Mouse (Mus musculus) layer of hippocampus, postnatal 10 days (tissue): Measurements from ENCODE around the gene AL732309.1. TPM values are rescaled to one million over a fixed set of nuclear protein-coding genes. Genes with fewer than 3 reads are reported as not detected.

Experiments
- DNase-seq, 2 experiments: peaks; one replicate each; pipeline ENCODE4 v3.0.0; 2021; ENCODE audit warnings: low spot score in 2 of 2
- total RNA-seq, 2 experiments: library from RNA; stranded (reverse); gene quantifications; 2 replicates each; pipeline ENCODE4 v1.2.3; 2021

Gene AL732309.1
- total RNA-seq, 2 experiments from 2014 or later, result 0.45 to 4.0 TPM

DNA sequence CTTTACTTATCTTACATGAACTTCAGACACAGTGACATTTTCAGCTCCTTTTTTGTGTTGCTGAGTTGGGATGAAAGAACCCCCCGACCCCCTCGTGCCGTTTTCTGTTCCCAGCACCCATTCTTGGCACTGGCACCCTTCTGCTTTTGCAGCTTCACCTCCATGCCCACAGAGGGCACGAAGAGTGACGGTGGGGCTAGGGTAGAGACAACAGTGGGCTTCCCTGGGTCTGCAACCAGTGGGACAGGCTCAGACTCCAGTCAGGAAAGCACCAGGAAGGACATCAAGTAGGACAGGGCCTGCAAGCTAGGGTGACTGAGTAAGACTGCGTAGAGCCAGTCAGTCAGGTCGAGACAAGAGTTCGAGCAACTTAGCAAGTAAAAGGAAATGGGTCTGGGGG is 6.4 kb downstream of the AL732309.1 start:
- no peak for DNase-seq

DNA sequence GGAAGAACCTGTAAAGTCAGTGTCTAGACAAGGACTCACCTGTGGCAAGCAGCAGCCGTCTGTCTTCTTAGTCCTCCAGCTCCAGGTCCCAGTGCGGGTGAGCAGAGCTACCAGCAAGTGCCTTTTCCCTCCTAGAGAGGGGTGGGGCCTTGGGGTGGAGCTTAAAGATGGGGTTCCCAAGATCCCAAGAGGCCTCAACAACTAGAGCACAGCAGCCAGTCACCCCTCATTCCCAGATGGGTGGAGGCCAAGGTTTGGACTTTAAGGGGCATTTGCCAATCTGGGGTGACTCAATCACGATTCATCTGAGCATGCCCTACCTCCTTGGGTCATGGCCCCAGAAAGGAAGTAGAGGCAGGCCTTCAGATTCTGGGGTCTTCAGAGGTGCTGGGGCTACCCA is 6.9 kb downstream of the AL732309.1 start:
- no peak for DNase-seq

DNA sequence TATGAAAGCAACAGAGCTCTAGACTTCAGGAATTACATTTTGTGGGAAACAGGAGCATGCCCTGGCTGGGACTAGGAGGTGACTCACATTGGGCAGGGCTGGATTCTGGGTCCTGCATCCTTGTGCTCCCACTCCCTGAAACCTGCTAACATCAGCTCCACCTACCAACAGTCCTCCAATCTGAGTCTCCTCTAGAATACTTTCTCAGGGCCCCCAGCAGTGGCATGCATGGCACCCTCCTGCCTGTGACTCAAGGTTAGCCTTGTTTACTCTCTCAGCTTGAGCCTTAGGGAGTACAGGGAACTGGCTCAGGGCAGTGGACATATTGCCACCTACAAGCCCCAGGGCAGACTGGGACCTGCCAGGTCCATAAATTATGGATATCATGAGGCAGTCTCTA is 8.6 kb downstream of the AL732309.1 start:
- DNase-seq, result no peak

DNA sequence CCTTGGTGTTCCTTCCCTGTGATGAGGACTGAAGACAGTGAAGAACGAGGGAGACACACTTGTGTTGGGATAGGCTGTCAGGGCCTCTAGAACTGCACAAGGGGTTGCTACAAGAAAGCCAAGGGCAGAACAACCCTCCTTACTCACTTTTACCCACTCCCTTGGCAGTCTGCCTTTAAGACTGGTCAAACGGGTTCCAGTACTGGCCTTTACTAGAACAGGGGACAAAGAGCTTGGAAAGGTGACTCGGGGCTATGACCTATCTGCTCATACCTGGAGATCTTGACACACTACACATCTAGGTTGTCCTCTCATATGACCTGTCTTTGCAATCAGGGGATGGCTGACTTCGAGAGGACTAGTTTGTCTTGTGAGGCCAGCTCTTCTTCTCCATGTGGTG is 9.1 kb downstream of the AL732309.1 start:
- DNase-seq, result no peak

DNA sequence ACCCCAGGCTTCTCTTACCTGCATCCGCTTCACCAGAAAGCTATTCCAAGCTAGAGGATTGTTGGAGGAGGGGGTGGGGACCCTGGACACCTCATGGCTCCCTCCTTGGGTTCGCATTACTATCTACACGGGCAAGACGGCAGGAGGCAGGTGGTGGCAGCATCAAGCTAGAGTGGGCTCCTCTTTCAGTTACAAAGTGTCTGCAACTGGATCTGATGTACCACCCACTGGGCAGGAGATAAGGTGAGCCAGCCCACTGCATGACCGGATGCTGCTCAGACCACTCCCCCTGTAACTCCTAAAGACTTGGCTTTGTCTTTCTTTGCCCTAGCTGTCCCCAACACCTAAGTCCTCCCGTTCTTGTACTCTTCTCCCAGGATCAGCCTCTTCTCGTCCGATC is 10.0 kb downstream of the AL732309.1 start, which contains the start of gene Rnf224:
TSS of gene Rnf224 (minus strand) at position 174 of the 400 bp plus-strand sequence.
- no peak for DNase-seq

DNA sequence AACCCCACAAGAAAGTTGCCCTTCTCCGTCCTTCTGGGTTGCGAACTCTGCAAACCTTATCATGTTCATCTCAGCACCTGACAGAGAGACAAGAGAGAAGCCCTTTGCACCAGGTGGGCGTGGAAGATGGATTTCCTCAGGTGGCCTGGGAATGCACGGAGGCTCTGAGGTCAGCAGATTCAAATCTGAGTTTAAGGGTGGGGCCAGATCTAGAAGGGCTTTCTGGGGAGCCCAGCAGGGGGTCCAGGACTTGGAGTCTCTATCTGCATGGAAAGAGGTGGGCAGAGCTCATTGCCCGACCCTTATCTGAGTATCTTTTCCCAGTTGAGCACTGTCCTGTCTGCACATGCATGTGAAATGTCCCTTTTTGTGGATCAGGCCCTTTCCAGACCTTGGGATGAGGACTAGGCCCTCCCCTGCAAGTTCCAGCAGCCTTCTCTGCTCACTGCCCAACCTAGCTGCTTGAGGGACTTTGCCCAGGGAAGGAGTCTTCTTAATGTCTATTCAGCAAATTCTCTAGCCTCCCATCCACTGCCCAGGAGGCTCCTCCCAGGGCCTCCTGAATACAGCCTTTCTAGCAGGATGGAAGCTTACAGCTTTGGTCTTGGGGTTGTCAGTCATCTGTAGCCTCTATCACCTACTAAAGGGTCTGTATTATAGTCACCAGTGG is 12.0 kb downstream of the AL732309.1 start:
- DNase-seq, result no peak

DNA sequence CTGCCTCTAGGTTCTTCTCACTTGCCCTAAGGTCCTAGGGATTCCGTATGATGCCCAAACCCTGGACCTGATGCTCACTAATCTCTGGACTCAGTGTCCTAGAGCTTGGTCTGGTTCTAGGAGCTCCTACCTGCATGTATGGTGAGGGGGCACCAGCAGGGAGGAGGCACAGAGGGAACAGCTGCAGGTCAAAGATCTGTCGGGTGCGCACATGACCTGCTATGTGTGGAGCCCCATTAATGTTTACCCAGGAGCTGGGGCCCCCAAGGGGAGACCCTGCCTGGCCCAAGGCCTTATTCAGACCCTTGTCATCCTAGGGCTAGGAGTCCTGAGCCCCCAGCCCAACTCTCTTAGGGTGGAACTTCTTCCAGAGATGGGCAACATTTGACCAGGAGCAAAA is 12.6 kb downstream of the AL732309.1 start, which contains the start of gene Slc34a3:
TSS of gene Slc34a3 (minus strand) at position 315 of the 400 bp plus-strand sequence.
- DNase-seq, result no peak

DNA sequence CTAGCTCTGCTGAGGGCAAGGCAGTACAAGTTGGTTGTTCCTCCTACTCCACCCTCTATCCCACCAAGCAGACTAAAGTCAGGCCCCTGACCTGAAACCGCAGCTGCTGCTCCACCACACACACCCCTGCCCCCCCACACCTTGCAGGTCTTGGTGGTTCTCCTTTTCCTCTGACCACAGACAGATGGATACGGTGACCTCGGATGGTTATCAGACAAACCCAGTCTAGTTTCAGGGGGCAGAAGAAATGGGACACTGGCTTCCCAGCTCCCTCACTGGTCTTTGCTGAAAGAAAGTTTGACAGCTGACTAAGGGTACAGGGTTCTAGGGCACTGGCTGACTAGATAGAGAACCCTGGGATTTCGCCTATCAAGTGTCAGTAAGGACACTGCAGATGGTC is 13.2 kb downstream of the AL732309.1 start:
- no peak for DNase-seq

DNA sequence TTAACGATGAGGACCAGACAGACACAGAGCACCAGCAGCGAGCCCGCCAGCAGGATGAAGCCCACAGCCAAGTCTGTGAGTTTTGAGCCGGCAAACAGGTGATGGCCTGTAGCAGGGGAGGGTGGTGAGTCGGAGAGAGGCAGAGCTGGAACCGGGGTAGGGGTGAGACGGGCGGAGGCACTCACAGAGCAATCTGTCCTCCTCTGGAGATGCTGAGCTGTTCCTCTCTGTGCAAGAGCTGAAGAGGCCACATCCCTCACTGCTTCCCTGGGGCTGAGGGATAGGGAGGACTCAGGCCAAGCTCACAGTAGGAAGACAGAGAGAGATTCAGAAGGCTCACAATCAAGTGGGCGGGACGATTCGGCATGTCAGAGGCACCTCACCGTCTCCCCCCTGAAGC is 15.6 kb downstream of the AL732309.1 start:
- no peak for DNase-seq

DNA sequence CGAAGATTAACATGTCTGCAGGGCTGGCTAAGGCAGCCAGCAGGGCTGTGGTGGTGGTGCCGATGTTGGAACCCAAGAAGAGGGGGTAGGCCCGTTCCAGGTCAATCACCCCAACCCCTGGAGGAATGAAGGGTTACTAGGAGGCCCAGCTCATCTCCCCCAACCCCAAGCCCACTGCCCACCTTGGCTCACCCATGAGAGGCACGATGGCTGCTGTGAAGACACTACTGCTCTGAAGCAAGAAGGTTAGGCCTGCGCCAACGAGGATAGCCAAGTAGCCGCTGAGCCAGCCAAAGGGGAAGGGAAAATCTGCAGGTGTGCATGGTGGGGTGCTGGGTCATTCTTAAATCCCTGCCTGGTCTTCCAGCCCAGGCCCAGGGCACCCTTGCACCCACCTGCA is 16.1 kb downstream of the AL732309.1 start:
- no peak for DNase-seq

DNA sequence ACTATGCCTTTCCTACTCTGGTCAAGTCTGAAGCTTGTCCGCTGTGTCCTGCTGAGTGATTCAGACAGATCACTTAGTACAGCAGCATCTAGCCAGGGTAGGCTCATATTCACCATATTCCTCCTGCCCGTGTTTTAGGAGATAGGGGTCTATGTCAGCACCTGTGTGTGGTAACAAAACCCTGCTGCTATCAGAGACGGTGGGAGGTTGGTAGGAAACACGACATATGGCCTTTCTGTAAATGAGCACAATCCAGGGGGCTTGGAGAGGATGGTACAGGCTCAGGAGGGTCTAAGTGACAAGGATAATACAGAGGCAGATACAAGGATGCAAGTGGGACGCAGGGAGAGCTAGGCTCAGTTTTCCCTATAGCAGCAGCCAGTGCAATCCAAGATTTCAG is 17.1 kb downstream of the AL732309.1 start:
- no peak for DNase-seq

DNA sequence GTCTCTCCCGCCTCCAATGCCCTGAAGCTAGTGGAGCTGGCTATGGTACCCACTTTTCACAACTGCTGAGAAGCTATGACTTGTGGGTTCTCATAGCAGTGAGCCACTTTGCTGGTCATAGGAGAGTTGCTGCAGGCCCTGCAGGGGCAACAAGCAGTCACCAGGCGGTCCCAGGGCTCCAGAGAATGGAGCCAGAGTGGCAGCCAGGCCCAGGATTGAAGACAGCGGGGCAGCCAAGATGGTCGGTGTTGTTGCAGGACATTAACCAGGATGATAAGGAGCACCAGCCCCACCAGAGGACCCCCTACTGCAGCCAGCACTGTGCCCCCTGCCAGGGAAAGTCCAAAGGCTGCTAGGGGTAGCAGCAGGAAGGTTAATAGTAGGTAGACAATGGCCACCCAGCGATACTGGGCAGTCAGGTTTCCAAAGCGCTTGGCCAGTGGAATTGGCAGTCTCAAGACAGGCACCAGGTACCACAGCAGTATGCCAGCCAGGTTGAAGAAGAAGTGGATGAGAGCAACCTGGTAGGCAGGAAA is 17.6 kb downstream of the AL732309.1 start:
- no peak for DNase-seq

DNA sequence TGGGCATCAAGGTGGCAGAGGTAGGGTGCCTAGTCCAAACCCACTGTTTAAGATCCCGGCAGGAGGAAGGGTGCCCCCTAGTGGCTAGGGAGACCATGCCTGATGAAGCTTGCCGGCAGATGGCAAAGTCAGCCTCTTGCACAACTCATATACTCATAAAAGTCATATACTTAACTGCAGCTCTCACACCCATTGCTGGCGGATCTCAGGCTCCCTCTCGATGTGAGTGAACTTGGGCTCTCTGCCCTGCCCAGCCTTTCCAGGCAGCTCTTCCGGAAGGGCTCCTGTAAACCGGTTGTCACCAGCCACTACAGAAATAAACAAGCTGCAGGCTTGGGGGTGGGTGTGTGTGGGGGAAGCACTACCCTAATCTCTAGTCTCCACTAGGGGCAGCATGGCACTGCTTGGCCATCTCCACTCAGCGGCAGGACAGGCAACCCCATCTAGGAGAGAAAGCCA is 18.2 kb downstream of the AL732309.1 start:
- DNase-seq, result peak; percentile 79 to 86

DNA sequence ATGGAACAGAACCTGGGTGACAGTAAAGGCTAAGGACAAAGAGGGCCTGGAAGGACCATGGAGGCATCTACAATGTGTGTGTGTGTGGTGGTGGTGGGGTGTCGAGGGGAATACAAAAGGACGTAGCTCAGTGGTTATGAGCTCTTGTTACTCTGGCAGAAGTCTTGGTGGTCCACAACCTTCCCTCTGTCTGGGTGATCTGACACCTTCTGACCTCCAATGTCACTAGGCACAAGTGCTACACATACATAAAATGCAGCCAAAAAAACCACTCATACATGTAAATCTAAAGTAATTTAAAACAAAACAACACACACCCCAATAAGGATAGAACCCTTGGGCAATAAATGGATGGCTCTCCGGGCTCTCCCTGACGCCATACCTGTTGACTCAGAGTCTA is 19.3 kb downstream of the AL732309.1 start:
- no peak for DNase-seq

DNA sequence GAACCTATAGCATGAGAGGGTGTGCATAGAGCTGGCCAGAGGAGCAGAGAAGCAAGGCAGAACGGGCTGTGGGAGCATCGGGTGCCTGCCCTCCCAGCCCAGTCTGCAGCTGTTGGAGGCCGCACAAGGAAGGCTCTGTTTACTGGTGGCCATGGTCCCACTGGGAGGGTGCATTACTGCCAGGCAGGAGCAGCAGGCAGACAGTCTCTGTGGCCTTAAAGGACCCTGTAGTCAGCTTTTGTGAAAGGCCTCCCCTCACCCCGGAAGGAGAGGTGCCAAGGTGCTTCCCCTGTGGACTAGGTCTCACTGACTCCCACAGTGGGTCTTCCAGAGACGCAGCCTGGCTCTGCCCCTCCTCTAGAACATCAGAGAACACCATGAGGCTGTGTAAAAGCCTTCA is 19.8 kb downstream of the AL732309.1 start:
- peak; percentile 58 to 67 for DNase-seq

DNA sequence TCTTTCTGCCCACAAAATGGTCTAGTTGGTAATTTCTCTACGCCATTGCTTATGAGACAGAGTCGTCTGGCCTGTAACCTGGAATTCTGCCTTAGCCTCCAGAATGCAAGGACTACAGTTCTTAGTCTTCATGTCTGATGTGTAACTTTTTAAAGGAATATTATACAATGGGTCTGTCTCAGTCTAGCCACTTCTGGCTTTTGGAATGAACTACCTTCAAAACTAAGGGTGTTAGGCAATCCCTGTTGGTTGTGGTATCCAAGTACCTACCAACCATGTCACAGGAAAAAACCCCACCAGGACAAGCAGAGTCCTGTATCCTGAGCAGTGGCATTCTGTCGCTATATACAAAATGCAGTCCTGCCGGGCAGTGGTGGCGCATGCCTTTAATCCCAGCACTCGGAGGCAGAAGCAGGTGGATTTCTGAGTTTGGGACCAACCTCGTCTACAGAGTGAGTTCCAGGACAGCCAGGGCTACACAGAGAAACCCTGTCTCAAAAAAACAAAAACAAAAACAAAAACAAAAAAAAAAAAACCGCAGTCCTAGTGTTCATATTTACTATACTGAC is 20.8 kb downstream of the AL732309.1 start:
- no peak for DNase-seq

DNA sequence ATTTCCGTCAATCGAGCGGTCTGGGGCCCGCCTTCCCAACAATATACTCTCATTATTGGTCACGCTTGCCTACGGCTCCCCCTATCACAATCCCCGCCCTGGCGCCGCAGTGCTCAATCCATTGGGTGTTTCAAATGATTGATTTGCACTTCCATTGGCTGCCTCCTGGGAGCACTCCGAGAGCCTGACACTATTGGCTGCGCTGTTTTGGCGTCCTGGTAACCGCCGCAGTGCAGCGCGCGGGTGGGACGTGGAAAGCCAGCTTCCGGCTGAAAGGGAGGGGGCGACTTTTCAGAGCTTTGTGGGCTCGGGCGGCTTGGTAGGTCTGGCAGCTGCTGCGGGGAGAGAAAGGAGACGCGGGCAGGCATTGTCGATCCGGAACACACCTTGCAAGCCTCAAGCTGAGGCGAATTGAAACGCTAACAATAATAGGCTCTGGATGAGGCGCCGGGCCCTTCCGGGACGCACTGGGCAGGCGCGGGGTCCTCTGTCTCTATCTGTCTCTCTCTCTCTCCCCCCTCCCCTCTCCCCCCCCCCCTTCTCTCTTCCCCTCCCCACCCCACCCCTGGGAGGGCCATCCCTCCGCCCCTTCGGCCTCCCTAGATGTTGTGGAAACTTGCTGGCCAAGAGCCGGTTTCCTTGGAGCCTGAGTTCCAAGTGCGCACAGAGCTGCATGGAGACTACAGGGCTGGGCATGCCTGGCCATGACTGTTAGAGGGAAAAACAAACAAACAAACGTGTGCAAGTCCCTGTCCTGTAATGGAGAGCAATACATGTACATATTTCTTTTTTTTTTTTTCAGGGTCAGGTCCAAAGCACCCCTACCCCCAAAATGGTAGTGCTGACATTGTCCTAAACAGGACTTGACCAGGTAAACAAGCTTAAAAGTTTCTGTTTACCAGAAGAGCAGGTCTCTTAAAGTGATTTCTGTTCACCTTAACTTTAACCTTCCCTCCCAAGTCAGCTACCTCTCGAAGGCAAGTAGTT is 21.6 kb downstream of the AL732309.1 start:
- DNase-seq, result peak; percentile 97

DNA sequence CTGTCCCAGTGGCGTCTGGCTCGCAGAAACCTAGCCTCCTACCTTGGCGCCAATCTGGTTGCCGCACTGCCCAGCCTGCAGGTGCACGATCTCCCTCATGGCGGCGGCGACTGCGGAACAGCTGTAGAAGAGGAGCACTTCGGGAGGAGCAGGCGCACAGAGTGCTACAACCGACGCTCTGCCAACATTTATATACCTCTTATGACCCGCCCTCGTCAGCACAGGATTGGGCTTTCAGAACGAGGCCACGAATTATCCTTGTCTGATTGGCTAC is 22.2 kb downstream of the AL732309.1 start, which contains the start of gene Tubb4b:
TSS of gene Tubb4b (minus strand) at position 211 of the 274 bp plus-strand sequence.
- DNase-seq, result no peak

DNA sequence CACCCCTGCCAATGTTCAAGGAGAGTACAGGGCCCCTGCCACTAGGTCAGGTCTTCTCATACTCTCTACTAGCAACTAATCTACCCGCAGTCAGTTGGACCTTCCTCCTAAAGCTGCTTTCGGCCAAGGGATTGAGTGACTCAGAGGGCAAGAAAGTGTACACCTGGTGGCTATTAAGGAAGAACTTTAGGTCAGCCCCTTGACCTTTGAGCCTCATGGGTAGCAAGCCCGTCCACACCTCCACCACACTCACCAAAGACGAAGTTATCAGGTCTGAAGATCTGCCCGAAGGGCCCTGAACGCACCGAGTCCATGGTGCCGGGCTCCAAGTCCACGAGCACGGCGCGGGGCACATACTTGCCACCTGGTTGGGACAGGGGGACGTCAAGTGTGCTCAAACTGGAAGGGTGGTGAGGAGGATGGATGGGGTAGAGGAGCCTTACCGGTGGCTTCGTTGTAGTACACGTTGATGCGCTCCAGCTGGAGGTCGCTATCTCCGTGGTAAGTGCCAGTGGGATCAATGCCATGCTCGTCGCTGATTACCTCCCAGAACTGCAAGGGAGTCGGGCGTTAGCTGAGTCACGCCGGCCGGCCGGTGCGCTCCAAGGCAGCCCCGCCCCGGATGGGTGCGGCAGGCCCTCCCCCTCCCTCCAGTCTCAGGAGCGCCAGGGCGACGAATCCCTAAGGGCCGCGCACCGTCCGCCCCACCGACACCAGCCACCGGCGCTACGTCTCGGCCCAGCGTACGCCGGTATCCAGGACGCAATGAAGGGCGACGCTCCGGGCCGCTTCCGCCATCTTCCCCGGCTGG is 22.8 kb downstream of the AL732309.1 start:
- peak in 1 of 2 experiments; percentile 58 for DNase-seq

DNA sequence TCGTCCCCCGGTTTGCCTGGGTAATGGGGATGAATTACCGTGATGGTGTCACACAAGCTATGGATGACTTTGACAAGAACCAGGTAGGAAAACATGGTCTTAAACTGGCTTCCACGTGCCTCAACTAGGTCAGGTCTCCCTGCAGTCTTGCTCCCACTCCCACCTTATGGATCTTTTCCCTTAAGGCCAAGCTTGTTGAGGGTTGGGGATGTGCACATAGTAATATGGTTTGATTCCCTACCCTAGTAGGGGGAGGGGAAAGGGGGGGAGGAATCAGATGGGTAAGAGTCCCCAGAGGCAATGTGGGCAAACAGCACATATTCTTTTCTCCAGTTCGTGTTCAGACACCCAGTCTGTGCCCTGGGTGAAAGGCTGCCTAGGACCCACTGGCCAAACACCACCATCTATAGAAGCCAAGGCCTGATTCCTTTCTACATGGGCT is 25.3 kb downstream of the AL732309.1 start:
- DNase-seq, result no peak

DNA sequence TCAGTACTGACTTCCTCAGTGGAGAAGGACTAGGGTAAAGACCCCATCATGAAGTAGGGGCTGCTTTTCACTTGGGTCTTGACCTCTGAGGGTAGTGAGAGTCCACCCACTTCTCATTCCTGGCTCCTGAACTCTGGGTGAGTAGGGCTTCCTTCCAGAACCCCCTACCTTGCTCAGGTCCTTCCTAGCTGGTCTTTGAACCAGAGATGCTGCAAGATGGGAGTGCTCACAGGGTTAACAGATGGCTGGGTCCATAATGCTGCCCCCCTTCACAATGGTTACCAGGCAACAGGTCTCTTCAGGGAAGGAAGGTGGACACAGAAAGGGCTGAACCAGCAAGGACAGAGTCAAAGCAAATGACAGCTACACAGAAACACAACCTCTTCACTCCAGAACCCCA is 28.2 kb downstream of the AL732309.1 start, which contains the start of gene Fam166a:
TSS of gene Fam166a (plus strand) at position 301 of the 400 bp plus-strand sequence.
- no peak for DNase-seq
